Mouse (Mus musculus): ENCODE results near the gene Arl6ip6.

Arl6ip6 gene

GRCm38 (mm10) chr2:53191523-53192220, at the start of gene Arl6ip6:
Arl6ip6 (plus strand) TSS chr2:53191726.
- peak; percentile 98 for DNase-seq (ENCODE audit: low spot score)

GRCm38 (mm10) chr2:53146852-53147251, 44.7 kb upstream of the Arl6ip6 start:
- DNase-seq (ENCODE audit: low spot score) = no peak

- no peak for DNase-seq (ENCODE audit: low spot score)
Observed at GRCm38 (mm10) chr2:53173966-53174365, 17.6 kb upstream of the Arl6ip6 start.

- no peak for DNase-seq (ENCODE audit: low spot score)
Observed at GRCm38 (mm10) chr2:53178966-53179365, 12.6 kb upstream of the Arl6ip6 start.

GRCm38 (mm10) chr2:53179876-53180275, 11.7 kb upstream of the Arl6ip6 start:
- no peak for DNase-seq (ENCODE audit: low spot score)

- DNase-seq (ENCODE audit: low spot score) = no peak
Observed at GRCm38 (mm10) chr2:53189811-53190210, 1.7 kb upstream of the Arl6ip6 start.

GRCm38 (mm10) chr2:53190684-53191511, 628 bp upstream of the Arl6ip6 start, which contains the start of gene Prpf40a:
Prpf40a (minus strand) TSS chr2:53191284.
- DNase-seq (ENCODE audit: low spot score) = peak; percentile 100

- DNase-seq (ENCODE audit: low spot score) = no peak
Observed at GRCm38 (mm10) chr2:53192386-53192785, 860 bp downstream of the Arl6ip6 start.

- DNase-seq (ENCODE audit: low spot score) = no peak
Observed at GRCm38 (mm10) chr2:53196431-53196830, 4.9 kb downstream of the Arl6ip6 start.

- DNase-seq (ENCODE audit: low spot score) = no peak
Observed at GRCm38 (mm10) chr2:53199203-53199602, 7.7 kb downstream of the Arl6ip6 start.

GRCm38 (mm10) chr2:53200164-53200885, 8.8 kb downstream of the Arl6ip6 start:
- DNase-seq (ENCODE audit: low spot score) = no peak

- no peak for DNase-seq (ENCODE audit: low spot score)
Observed at GRCm38 (mm10) chr2:53204373-53205274, 13.1 kb downstream of the Arl6ip6 start.

GRCm38 (mm10) chr2:53206749-53207148, 15.2 kb downstream of the Arl6ip6 start:
- no peak for DNase-seq (ENCODE audit: low spot score)

- DNase-seq (ENCODE audit: low spot score) = no peak
Observed at GRCm38 (mm10) chr2:53213493-53213892, 22.0 kb downstream of the Arl6ip6 start.

GRCm38 (mm10) chr2:53222242-53222641, 30.7 kb downstream of the Arl6ip6 start:
- no peak for DNase-seq (ENCODE audit: low spot score)

GRCm38 (mm10) chr2:53256982-53257381, 65.5 kb downstream of the Arl6ip6 start:
- DNase-seq (ENCODE audit: low spot score) = no peak
